Mouse (Mus musculus) heart, embryonic 11.5 days (tissue): Measurements from ENCODE around the gene Olfr60. TPM values are rescaled to one million over a fixed set of nuclear protein-coding genes. Genes with fewer than 3 reads are reported as not detected.

Source experiments
- ATAC-seq: fragments of 200-750 bp; cut with Nextera tagmentation; replicated peaks from 2 replicates; pipeline ENCODE4 v1.8.0; 2017; ENCODE audit warnings: moderate library complexity; ENCODE audit not compliant: insufficient number of reproducible peaks, low FRiP score, low TSS enrichment
- H3K27ac ChIP-seq: fragments of 300-500 bp; sonication (generic); 2 replicates; pipeline ENCODE4 v1.5.1; 2014; ENCODE audit warnings: mild to moderate bottlenecking, low read depth, low read length
- H3K27me3 ChIP-seq: fragments of 300-500 bp; sonication (generic); 2 replicates; pipeline ENCODE4 v1.6.1; 2014; ENCODE audit warnings: mild to moderate bottlenecking, low read length, mixed read lengths; ENCODE audit not compliant: control insufficient read depth, insufficient read depth
- H3K36me3 ChIP-seq: fragments of 300-500 bp; sonication (generic); 2 replicates; pipeline ENCODE4 v1.6.1; 2014; ENCODE audit warnings: mild to moderate bottlenecking, low read length, moderate library complexity, mixed read lengths; ENCODE audit not compliant: control insufficient read depth, insufficient read depth
- H3K4me1 ChIP-seq: fragments of 300-500 bp; sonication (generic); 2 replicates; pipeline ENCODE4 v1.6.1; 2014; ENCODE audit warnings: low read length; ENCODE audit not compliant: control insufficient read depth, insufficient read depth
- H3K4me2 ChIP-seq: fragments of 300-500 bp; sonication (generic); 2 replicates; pipeline ENCODE4 v1.6.1; 2014; ENCODE audit warnings: mild to moderate bottlenecking, moderate library complexity
- H3K4me3 ChIP-seq: fragments of 300-500 bp; sonication (generic); 2 replicates; pipeline ENCODE4 v1.5.1; 2014; ENCODE audit warnings: low read depth, low read length
- H3K9ac ChIP-seq: fragments of 300-500 bp; sonication (generic); 2 replicates; pipeline ENCODE4 v1.6.1; 2014; ENCODE audit warnings: mild to moderate bottlenecking, low read depth, low read length, moderate library complexity
- H3K9me3 ChIP-seq: fragments of 300-500 bp; sonication (generic); replicated peaks from 2 replicates; pipeline ENCODE4 v1.6.1; 2016; ENCODE audit warnings: low read length; ENCODE audit not compliant: control insufficient read depth
- WGBS: fragments of 180-500 bp; shearing (Covaris S2); extraction: QIAGEN DNeasy Blood & Tissue Kit; methylation state at CpG from one replicate; pipeline ENCODE4 v1.1.7; 2014; ENCODE audit not compliant: insufficient replicate concordance; 5-methylcytosine and 5-hydroxymethylcytosine counted together
- polyA plus RNA-seq: library from polyadenylated mRNA; unstranded; fragments of >200 nt; fragmentation: Nextera tagmentation; extraction: Ambion mirVana; gene quantifications from 2 replicates; pipeline ENCODE4 v1.2.1, GENCODE M21; 2014

Gene Olfr60
- polyA plus RNA-seq, 1 experiment from 2014 or later: not detected

- ATAC-seq: no peak
- WGBS: 66% methylated on average over 3 of the region's 3 CpGs
- Histone ChIP-seq H3K36me3 (no peaks in the 10 kb centered on the region), H3K4me2 (no peak overlapping the region), H3K27ac (no peak overlapping the region), H3K4me3 (no peak overlapping the region), H3K9me3 (no peaks in the 10 kb centered on the region), H3K9ac (no peak overlapping the region), H3K4me1 (no peaks in the 10 kb centered on the region), H3K27me3 (no peaks in the 10 kb centered on the region)
Observed at GRCm38 (mm10) chr7:140319861-140320385, 41.5 kb downstream of the Olfr60 start.

- no peak overlapping the region for H3K4me2 ChIP-seq
- no peaks in the 10 kb centered on the region for H3K9me3 ChIP-seq
- ATAC-seq: no peak
- no peaks in the 10 kb centered on the region for H3K36me3 ChIP-seq
- H3K9ac ChIP-seq: no peak overlapping the region
- H3K27me3 ChIP-seq: no peaks in the 10 kb centered on the region
- H3K27ac ChIP-seq: no peak overlapping the region
- 83% methylated on average over 3 of the region's 3 CpGs for WGBS
- H3K4me1 ChIP-seq: no peaks in the 10 kb centered on the region
- no peak overlapping the region for H3K4me3 ChIP-seq
Observed at GRCm38 (mm10) chr7:140299416-140299815, 62.1 kb downstream of the Olfr60 start.

GRCm38 (mm10) chr7:140296876-140297275 lies 64.6 kb downstream of the Olfr60 start:
- H3K4me1 ChIP-seq: no peaks in the 10 kb centered on the region
- WGBS: 69% methylated on average over 6 of the region's 6 CpGs
- no peak for ATAC-seq

GRCm38 (mm10) chr7:140295746-140296145 lies 65.7 kb downstream of the Olfr60 start:
- WGBS: 82% methylated on average over 9 of the region's 9 CpGs
- no peak for ATAC-seq

More at GRCm38 (mm10) chr7:140296876-140297275, 64.6 kb downstream of the Olfr60 start:
- Histone ChIP-seq H3K4me2 (no peak overlapping the region), H3K27me3 (no peaks in the 10 kb centered on the region), H3K4me3 (no peak overlapping the region), H3K36me3 (no peaks in the 10 kb centered on the region), H3K9ac (no peak overlapping the region), H3K9me3 (no peaks in the 10 kb centered on the region), H3K27ac (no peak overlapping the region)

More at GRCm38 (mm10) chr7:140295746-140296145, 65.7 kb downstream of the Olfr60 start:
- Histone ChIP-seq H3K9me3 (no peaks in the 10 kb centered on the region), H3K27ac (no peak overlapping the region), H3K27me3 (no peaks in the 10 kb centered on the region), H3K4me2 (no peak overlapping the region), H3K4me3 (no peak overlapping the region), H3K36me3 (no peaks in the 10 kb centered on the region), H3K9ac (no peak overlapping the region), H3K4me1 (no peaks in the 10 kb centered on the region)

Other genes starting within 250 kb of the Olfr60 start
- 17.1 and 19.0 TPM in 2 replicates for gene Paox, start 245.9 kb downstream of the Olfr60 start, polyA plus RNA-seq
- 179 and 198 TPM in 2 replicates for gene Echs1, start 245.2 kb downstream of the Olfr60 start, polyA plus RNA-seq
- gene Mtg1, start 224.1 kb downstream of the Olfr60 start, polyA plus RNA-seq: 24.8 and 33.7 TPM in 2 replicates
- 0.04 TPM in 1 of 2 replicates, not detected in the other for gene Sprn, start 206.8 kb downstream of the Olfr60 start, polyA plus RNA-seq
- gene Olfr522, start 196.9 kb downstream of the Olfr60 start, polyA plus RNA-seq: not detected in 2 replicates
- gene Olfr523, start 188.5 kb downstream of the Olfr60 start, polyA plus RNA-seq: not detected in 2 replicates
- gene Olfr524, start 155.7 kb downstream of the Olfr60 start, polyA plus RNA-seq: not detected in 2 replicates
- gene Cd163l1, start 143.4 kb downstream of the Olfr60 start, polyA plus RNA-seq: not detected in 2 replicates
- gene 5830411N06Rik, start 114.4 kb downstream of the Olfr60 start, polyA plus RNA-seq: not detected in 2 replicates
- gene Olfr525, start 40.8 kb downstream of the Olfr60 start, polyA plus RNA-seq: not detected in 2 replicates
- gene Olfr527, start 27.7 kb downstream of the Olfr60 start, polyA plus RNA-seq: not detected in 2 replicates
- gene Olfr530, start 14.7 kb upstream of the Olfr60 start, polyA plus RNA-seq: not detected in 2 replicates
- gene Olfr531, start 41.2 kb upstream of the Olfr60 start, polyA plus RNA-seq: not detected in 2 replicates
- gene Olfr532, start 60.0 kb upstream of the Olfr60 start, polyA plus RNA-seq: not detected in 2 replicates
- not detected in 2 replicates for gene Olfr533, start 101.7 kb upstream of the Olfr60 start, polyA plus RNA-seq
- not detected in 2 replicates for gene Olfr535, start 122.5 kb upstream of the Olfr60 start, polyA plus RNA-seq
- not detected in 2 replicates for gene Olfr536, start 145.7 kb upstream of the Olfr60 start, polyA plus RNA-seq
- gene Olfr538, start 206.2 kb upstream of the Olfr60 start, polyA plus RNA-seq: not detected in 2 replicates
- not detected in 2 replicates for gene Olfr46, start 239.6 kb upstream of the Olfr60 start, polyA plus RNA-seq